Mouse (Mus musculus): Measurements from ENCODE around the gene Klrd1. TPM values are rescaled to one million over a fixed set of nuclear protein-coding genes. Genes with fewer than 3 reads are reported as not detected.

The Klrd1 gene
- 0.30 TPM in 1 of 2 replicates, not detected in the other for polyA plus RNA-seq (2015; fragmentation: Nextera tagmentation; extraction: Ambion mirVana)

DNA sequence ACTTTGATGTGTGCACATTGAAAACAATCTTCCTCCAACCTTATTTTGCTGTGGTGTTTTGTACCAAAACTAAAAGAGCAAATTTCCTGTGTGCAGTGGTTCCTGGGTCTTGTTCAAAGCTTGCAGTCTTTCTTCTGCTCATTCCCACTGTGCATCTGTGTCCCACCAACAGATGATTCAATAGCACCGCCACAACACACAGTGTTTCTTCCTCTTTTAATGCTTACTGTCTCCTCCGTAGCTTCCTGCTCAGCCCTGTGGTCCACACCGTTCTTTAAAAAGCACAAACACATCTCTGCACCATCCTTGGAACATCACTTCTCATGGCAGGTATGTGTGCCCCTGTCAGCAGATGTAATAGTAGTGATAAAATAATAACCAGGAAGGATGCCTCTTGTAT is at the start of gene Klrd1:
Gene Klrd1 (plus strand): TSS at position 275 of the 400 bp plus-strand sequence.
- Histone ChIP-seq H3K9ac (no peak within 1 kb of the TSS), H3K4me2 (no peak within 1 kb of the TSS), H3K9me3 (no peaks in the 10 kb centered on the region), H3K36me3 (no peaks in the 10 kb centered on the region), H3K27me3 (no peaks in the 10 kb centered on the region), H3K4me3 (no peak within 1 kb of the TSS), H3K27ac (no peak within 1 kb of the TSS), H3K4me1 (no peaks in the 10 kb centered on the region)
- no peak for ATAC-seq (ENCODE audit: insufficient number of reproducible peaks, insufficient read depth, low FRiP score, low TSS enrichment, low read depth)
- 85% methylated on average over 3 of the region's 3 CpGs for WGBS

DNA sequence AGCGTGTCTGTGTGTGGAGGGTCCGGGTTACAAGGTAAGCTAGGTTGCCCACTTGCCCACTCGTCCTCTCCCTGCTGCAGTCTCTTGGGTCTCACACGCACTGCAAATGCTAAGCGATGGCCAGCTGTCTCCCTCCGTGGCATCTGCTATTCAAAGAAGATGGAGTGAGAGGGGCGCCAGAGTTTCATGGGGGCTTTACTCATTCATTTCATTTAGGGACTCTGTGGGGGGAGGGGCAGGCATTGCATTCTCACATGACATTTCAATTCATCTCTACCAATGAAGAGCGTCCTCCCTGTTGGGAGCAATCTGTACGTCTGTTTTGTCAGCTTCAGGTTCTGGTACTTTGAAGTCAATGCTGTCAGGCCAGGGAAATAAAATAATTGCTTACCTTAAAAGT is 49.7 kb upstream of the Klrd1 start:
- no peak for ATAC-seq (ENCODE audit: insufficient number of reproducible peaks, insufficient read depth, low FRiP score, low TSS enrichment, low read depth)
- Histone ChIP-seq H3K36me3 (peaks cover 45% of the 10 kb centered on the region), H3K27me3 (no peaks in the 10 kb centered on the region), H3K4me2 (no peak overlapping the region), H3K9ac (no peak overlapping the region), H3K27ac (no peak overlapping the region), H3K9me3 (no peaks in the 10 kb centered on the region), H3K4me3 (no peak overlapping the region), H3K4me1 (no peaks in the 10 kb centered on the region)
- 83% methylated on average over 9 of the region's 9 CpGs for WGBS

DNA sequence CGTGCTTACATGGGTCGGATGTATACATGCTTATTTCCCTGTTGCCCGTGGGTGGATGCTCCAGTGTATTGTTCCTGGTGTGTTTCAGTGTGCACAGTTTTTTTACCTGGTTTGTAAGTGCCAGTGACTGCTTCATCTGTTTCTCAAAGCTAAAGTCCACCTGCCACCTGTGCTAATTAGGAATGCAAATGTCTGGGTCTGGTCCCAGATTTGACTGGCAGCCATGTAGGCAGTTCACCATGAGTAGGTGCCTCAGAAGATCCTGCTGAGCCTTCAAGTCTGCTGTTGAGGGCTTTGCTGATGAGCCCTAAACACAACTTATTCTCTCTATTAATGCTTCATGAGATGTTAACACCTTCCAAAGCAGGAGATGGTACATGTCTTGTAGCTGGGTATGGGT is 49.0 kb upstream of the Klrd1 start:
- 93% methylated on average over 3 of the region's 3 CpGs for WGBS

DNA sequence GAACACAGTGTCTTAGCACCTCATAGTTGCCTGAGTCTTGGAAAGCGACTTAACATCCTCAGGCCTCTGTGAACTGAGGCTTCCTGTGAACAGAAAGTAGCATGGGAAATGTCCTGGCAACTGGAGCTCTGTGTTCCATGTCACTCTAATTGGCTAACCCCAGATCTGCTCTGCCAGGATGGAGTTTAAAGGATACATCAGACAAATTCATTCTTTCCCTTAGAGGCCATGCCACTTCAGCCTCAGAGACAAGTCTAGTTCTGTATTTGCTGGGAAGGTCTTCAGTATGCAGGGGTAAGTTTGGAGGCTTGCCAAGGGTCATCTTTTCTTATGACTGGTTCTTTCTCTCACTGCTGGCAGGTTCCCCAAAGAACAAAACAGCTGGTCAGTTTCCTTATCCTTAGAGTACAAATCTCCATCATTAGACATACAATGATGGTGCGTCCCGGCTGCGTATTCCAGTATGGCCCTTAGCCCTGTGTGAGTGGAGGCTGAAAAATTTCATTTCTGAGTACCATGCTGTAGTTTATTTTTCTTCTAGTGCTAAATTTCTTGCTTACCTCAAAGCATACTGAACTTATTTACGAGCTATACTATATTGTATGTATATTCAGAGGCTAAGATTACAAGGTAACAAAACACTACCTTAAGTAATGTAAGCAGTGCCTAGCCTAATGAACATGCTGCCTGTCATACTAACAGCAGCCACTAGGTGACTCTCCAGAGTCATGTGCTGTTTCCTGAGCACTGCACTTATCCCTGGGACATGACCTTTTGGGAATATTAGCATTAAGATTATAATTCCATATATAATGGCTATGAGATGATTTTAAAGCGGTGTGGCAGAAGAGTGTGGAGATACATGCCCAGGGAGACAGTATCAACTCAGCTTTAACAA is 47.6 kb upstream of the Klrd1 start:
- Histone ChIP-seq H3K4me2 (no peak overlapping the region), H3K9me3 (no peaks in the 10 kb centered on the region), H3K36me3 (peaks cover 32% of the 10 kb centered on the region), H3K4me1 (no peaks in the 10 kb centered on the region), H3K9ac (no peak overlapping the region), H3K27ac (no peak overlapping the region), H3K27me3 (no peaks in the 10 kb centered on the region), H3K4me3 (no peak overlapping the region)
- ATAC-seq (ENCODE audit: insufficient number of reproducible peaks, insufficient read depth, low FRiP score, low TSS enrichment, low read depth) = peak; percentile 54; the same call in 1 of the 2 replicates
- 66% methylated on average over 6 of the region's 6 CpGs for WGBS

More for the DNA sequence above, 49.0 kb upstream of the Klrd1 start:
- ATAC-seq (ENCODE audit: insufficient number of reproducible peaks, insufficient read depth, low FRiP score, low TSS enrichment, low read depth) = no peak
- H3K4me1 ChIP-seq = no peaks in the 10 kb centered on the region
- H3K27me3 ChIP-seq = no peaks in the 10 kb centered on the region
- no peak overlapping the region for H3K4me3 ChIP-seq
- no peaks in the 10 kb centered on the region for H3K9me3 ChIP-seq
- no peak overlapping the region for H3K27ac ChIP-seq
- H3K36me3 ChIP-seq = peaks cover 44% of the 10 kb centered on the region
- no peak overlapping the region for H3K9ac ChIP-seq
- no peak overlapping the region for H3K4me2 ChIP-seq

DNA sequence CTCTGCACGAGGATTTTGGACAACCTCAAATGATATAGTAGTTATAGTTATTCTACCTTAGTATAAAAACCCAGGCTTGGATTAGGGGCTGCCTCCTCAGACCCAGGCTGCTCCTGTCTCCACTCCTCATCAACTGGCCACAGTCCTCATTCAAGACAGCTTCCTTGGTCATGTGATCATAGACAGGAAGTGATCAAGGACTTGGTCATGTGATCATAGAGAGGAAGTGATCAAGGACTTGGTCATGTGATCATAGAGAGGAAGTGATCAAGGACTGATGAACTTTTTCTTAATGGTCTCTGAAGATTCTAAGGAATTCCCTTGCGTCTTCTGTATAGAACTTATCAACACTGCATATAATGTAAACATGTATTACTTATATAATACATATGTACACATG is 44.3 kb upstream of the Klrd1 start:
- Histone ChIP-seq H3K27ac (no peak overlapping the region), H3K36me3 (no peaks in the 10 kb centered on the region), H3K27me3 (no peaks in the 10 kb centered on the region), H3K9ac (no peak overlapping the region), H3K4me1 (no peaks in the 10 kb centered on the region), H3K4me3 (no peak overlapping the region), H3K9me3 (no peaks in the 10 kb centered on the region), H3K4me2 (no peak overlapping the region)
- ATAC-seq (ENCODE audit: insufficient number of reproducible peaks, insufficient read depth, low FRiP score, low TSS enrichment, low read depth) = no peak
- WGBS = 83% methylated on average over 2 of the region's 2 CpGs

DNA sequence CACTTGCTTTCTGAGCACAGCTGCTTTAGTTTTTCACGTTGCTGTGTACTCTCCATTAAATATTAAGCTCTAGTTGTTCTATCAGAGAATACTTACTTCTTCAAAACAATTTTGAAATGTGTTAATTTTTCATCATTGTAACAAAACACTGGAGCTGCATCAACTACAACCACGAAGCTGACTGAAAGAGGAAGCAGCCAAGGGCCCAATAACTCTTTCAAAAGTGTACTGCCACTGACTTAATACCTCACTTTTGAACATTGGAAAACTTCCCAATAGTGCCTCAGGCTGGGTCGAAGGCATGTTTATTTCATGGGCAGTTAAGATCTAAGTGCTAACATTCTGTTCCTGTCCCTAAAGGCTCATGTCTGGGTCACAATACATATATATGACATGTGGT is 43.6 kb upstream of the Klrd1 start:
- Histone ChIP-seq H3K27me3 (no peaks in the 10 kb centered on the region), H3K4me2 (no peak overlapping the region), H3K27ac (no peak overlapping the region), H3K4me1 (no peaks in the 10 kb centered on the region), H3K9me3 (no peaks in the 10 kb centered on the region), H3K36me3 (no peaks in the 10 kb centered on the region), H3K9ac (no peak overlapping the region), H3K4me3 (no peak overlapping the region)
- 75% methylated on average over 3 of the region's 3 CpGs for WGBS
- no peak for ATAC-seq (ENCODE audit: insufficient number of reproducible peaks, insufficient read depth, low FRiP score, low TSS enrichment, low read depth)

DNA sequence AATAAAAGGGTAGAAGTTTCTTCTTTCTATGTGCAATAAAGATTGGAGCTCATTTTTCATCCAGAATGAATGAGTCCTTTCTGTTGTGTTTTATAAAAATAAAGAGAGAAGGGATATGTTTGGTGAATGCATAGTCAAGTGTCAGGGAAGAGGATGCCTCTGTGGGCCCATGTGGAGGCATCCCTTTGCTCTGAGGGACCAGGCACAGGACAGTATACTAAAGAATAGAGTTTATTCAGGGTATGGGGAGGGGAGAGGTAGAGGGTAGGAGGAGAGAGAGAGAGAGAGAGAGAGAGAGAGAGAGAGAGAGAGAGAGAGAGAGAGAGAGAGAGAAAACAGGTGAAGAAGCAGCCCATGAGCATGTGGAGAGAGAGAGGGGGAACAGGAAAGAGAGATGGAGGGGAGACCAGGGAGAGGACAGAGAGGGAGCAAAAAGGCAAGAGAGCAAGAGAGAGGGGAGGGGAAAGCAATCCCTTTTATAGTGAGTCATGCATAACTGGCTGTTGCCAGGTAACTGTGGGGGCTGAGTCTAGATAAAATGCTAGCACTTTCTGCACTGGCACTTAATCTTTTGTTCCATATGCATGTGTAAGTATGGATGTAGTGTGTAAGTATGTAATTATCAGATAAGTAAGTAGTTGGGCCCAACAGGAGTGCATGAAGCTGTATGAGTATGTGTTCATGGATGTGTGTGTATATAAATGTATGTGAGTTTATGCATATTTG is 34.1 kb upstream of the Klrd1 start:
- no peak for ATAC-seq (ENCODE audit: insufficient number of reproducible peaks, insufficient read depth, low FRiP score, low TSS enrichment, low read depth)
- no peaks in the 10 kb centered on the region for H3K9me3 ChIP-seq
- no peaks in the 10 kb centered on the region for H3K4me1 ChIP-seq
- no peak overlapping the region for H3K4me3 ChIP-seq
- H3K27me3 ChIP-seq = no peaks in the 10 kb centered on the region
- no peak overlapping the region for H3K9ac ChIP-seq
- H3K4me2 ChIP-seq = no peak overlapping the region
- no peak overlapping the region for H3K27ac ChIP-seq
- H3K36me3 ChIP-seq = no peaks in the 10 kb centered on the region

DNA sequence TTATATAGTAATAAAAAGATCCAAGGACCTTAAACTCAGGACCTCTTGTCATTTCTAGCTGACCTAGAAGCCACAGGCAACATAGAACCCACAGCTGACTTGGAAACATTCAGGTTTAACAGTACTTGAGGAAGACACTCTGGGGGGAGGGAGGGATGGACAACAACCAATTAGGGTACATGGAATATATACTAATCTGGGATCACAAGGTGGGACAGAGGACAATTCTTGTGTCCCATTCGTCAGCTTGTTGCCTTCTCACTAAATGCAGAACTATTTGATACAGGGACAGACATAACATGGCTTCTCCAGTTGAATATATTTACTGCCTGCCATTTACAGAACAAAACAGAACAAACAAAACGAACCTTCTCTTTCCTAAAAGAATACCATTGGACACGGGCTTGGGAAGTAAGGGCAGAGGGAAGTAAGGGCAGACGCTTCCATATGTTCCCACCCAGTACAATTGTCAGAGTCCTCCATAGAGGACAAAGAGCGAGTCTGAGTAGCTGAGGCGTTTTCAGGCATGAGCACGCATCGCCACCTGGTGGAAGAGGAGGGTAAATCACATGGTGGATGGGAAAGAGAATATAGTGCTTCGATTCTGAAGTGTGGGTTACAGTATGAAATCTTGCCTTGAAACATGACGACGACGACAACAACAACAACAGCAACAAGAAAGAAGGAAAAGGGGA is 32.5 kb upstream of the Klrd1 start:
- no peaks in the 10 kb centered on the region for H3K27me3 ChIP-seq
- 0 out of 2 replicates have a peak, but pooled peaks have one; percentile 32 for ATAC-seq (ENCODE audit: insufficient number of reproducible peaks, insufficient read depth, low FRiP score, low TSS enrichment, low read depth)
- H3K4me1 ChIP-seq = no peaks in the 10 kb centered on the region
- no peak overlapping the region for H3K9ac ChIP-seq
- H3K27ac ChIP-seq = no peak overlapping the region
- H3K4me3 ChIP-seq = no peak overlapping the region
- 19% methylated on average over 12 of the region's 12 CpGs for WGBS
- no peaks in the 10 kb centered on the region for H3K36me3 ChIP-seq
- H3K9me3 ChIP-seq = no peaks in the 10 kb centered on the region
- peak overlapping the region; percentile 14; the same call in 1 of the 2 replicates for H3K4me2 ChIP-seq

DNA sequence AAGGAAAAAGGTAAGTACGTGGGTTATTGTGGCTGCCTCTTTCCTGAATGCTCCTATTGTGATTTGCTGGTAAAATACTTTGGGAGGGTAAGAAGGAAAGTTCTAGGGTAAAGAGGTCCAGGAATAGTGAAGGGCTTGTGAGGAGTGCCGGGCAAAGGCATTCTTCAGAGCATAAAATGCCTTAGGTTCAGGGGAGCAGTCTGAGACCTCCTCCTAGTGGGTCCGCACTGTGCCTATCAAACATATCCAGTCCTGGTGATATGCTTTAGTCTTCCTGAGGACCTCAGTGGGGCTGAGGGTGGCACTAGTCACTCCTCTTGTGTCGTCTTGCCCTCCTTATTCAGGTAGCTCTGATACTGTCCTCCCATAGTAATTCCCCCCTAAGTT is 31.9 kb upstream of the Klrd1 start:
- Histone ChIP-seq H3K27me3 (no peaks in the 10 kb centered on the region), H3K4me2 (peak overlapping the region; percentile 14; the same call in 1 of the 2 replicates), H3K9ac (no peak overlapping the region), H3K9me3 (no peaks in the 10 kb centered on the region), H3K36me3 (no peaks in the 10 kb centered on the region), H3K4me3 (no peak overlapping the region), H3K4me1 (no peaks in the 10 kb centered on the region), H3K27ac (no peak overlapping the region)
- 55% methylated on average over 4 of the region's 4 CpGs for WGBS
- no peak for ATAC-seq (ENCODE audit: insufficient number of reproducible peaks, insufficient read depth, low FRiP score, low TSS enrichment, low read depth)

DNA sequence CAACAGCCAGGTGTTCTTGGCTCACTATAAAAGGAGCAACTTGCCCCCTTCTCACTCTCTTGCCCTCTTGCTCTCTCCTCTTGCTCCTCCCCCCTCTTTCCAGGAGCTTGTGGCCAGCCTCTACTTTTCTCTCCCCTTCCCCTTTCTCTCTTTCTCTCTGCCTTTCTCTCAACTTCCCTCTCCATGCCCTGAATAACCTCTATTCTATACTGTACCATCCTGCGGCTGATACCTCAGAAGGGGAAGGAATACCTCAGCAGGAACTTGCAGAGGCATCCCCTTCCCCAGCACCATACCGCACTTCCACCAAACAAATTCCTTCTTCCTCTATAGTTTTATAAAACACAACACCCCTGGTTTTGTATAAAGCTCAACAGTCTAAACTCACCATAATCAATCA is 26.3 kb upstream of the Klrd1 start:
- no peak for ATAC-seq (ENCODE audit: insufficient number of reproducible peaks, insufficient read depth, low FRiP score, low TSS enrichment, low read depth)
- Histone ChIP-seq H3K27ac (no peak overlapping the region), H3K36me3 (no peaks in the 10 kb centered on the region), H3K4me3 (no peak overlapping the region), H3K9ac (no peak overlapping the region), H3K4me2 (no peak overlapping the region), H3K9me3 (no peaks in the 10 kb centered on the region), H3K4me1 (no peaks in the 10 kb centered on the region), H3K27me3 (no peaks in the 10 kb centered on the region)
- 77% methylated on average over 2 of the region's 2 CpGs for WGBS

DNA sequence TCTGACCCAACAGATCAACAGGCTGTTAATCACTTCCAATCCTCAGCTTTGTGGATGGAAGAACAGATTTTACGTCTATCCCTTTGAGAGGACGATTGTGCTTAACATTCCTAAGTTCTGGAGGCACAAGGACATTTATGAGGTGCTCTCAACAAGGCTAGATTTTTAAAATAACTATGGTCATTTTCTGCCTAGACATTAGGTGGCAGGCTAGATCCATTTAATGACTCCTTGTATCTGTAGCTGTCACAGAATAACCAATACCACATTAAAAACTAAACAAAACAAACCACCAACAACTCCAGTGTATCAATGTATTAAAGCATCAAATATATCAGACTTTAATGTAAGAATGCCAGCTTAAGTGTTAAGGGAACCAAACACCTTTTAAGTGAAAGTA is 16.3 kb upstream of the Klrd1 start:
- Histone ChIP-seq H3K4me3 (no peak overlapping the region), H3K4me1 (no peaks in the 10 kb centered on the region), H3K4me2 (no peak overlapping the region), H3K9me3 (no peaks in the 10 kb centered on the region), H3K27ac (no peak overlapping the region), H3K27me3 (no peaks in the 10 kb centered on the region), H3K36me3 (no peaks in the 10 kb centered on the region), H3K9ac (no peak overlapping the region)
- ATAC-seq (ENCODE audit: insufficient number of reproducible peaks, insufficient read depth, low FRiP score, low TSS enrichment, low read depth) = no peak
- 24% methylated on average over 2 of the region's 2 CpGs for WGBS
